Mouse (Mus musculus) adrenal gland, postnatal 36 days (tissue): ENCODE results near the gene Zfp142. TPM values are rescaled to one million over a fixed set of nuclear protein-coding genes. Genes with fewer than 3 reads are reported as not detected.

Source experiments
- DNase-seq, 2 experiments: peaks; one replicate each; pipeline ENCODE4 v3.0.0; 2021; ENCODE audit warnings: mixed read lengths in 1 of 2
- long read RNA-seq, 2 experiments: library from polyadenylated mRNA; stranded (forward); transcript quantifications; one replicate each; pipeline ENCODE4 v2.0.0; 2021; ENCODE audit warnings: borderline sequencing depth in 2 of 2
- total RNA-seq, 2 experiments: library from RNA; stranded (reverse); gene quantifications; 2 replicates each; pipeline ENCODE4 v1.2.3; 2021

Gene Zfp142
- 10 to 100 TPM; 12.6 to 18.3 TPM for total RNA-seq
- long read RNA-seq, experiment 1, partial matches to known transcripts, result 0 of 2 reads
- long read RNA-seq, experiment 1, other reads (novel, unspliced or antisense), result 2 of 2 reads
- long read RNA-seq, experiment 2, partial matches to known transcripts, result 2 of 2 reads
- long read RNA-seq, experiment 2, other reads (novel, unspliced or antisense), result 0 of 2 reads

- peak; percentile 99 for DNase-seq
These were observed at the start of gene Zfp142, which contains the start of gene Bcs1l for GRCm38 (mm10) chr1:74587773-74588445. Gene Zfp142 (minus strand): TSS chr1:74588246. Gene Bcs1l (plus strand): TSS chr1:74588289.

- DNase-seq, result no peak
These were observed 44.7 kb upstream of the Zfp142 start for GRCm38 (mm10) chr1:74632734-74633133.

- no peak for DNase-seq
These were observed 40.0 kb upstream of the Zfp142 start for GRCm38 (mm10) chr1:74628001-74628400.

- no peak for DNase-seq
These were observed 38.0 kb upstream of the Zfp142 start for GRCm38 (mm10) chr1:74626076-74626475.

GRCm38 (mm10) chr1:74624183-74624582 is 36.1 kb upstream of the Zfp142 start:
- no peak for DNase-seq

GRCm38 (mm10) chr1:74601267-74601962 is 13.4 kb upstream of the Zfp142 start, which contains the start of the genes Rnf25 and Stk36:
Gene Rnf25 (minus strand): TSS chr1:74601397.
Gene Stk36 (plus strand): TSS chr1:74601445.
- DNase-seq, result peak; percentile 89

- no peak for DNase-seq
These were observed 12.6 kb upstream of the Zfp142 start for GRCm38 (mm10) chr1:74600501-74601266.

GRCm38 (mm10) chr1:74594434-74594833 is 6.4 kb upstream of the Zfp142 start:
- DNase-seq, result no peak

GRCm38 (mm10) chr1:74587233-74587772 is 743 bp downstream of the Zfp142 start:
- DNase-seq, result no peak

GRCm38 (mm10) chr1:74584616-74585398 is 3.2 kb downstream of the Zfp142 start:
- DNase-seq, result no peak

- no peak for DNase-seq
These were observed 5.4 kb downstream of the Zfp142 start for GRCm38 (mm10) chr1:74582621-74583020.

- DNase-seq, result no peak
These were observed 18.0 kb downstream of the Zfp142 start for GRCm38 (mm10) chr1:74569739-74570719.

- no peak for DNase-seq
These were observed 22.2 kb downstream of the Zfp142 start for GRCm38 (mm10) chr1:74565834-74566233.

GRCm38 (mm10) chr1:74559061-74559460 is 29.0 kb downstream of the Zfp142 start:
- no peak for DNase-seq

- no peak for DNase-seq
These were observed 43.9 kb downstream of the Zfp142 start, which contains the start of gene Usp37 for GRCm38 (mm10) chr1:74544184-74544583. Gene Usp37 (minus strand): TSS chr1:74544284.

- DNase-seq, result peak; percentile 14 to 29
These were observed 45.5 kb downstream of the Zfp142 start, which contains the start of gene Plcd4 for GRCm38 (mm10) chr1:74542451-74542961. Gene Plcd4 (plus strand): TSS chr1:74542888.

GRCm38 (mm10) chr1:74538650-74539049 is 49.4 kb downstream of the Zfp142 start:
- DNase-seq, result no peak

GRCm38 (mm10) chr1:74528589-74528988 is 59.5 kb downstream of the Zfp142 start:
- DNase-seq, result no peak

GRCm38 (mm10) chr1:74524746-74525145 is 63.3 kb downstream of the Zfp142 start:
- no peak for DNase-seq
